8 mouse cellular contexts compared by ENCODE assay signal in the genomic region with DNA sequence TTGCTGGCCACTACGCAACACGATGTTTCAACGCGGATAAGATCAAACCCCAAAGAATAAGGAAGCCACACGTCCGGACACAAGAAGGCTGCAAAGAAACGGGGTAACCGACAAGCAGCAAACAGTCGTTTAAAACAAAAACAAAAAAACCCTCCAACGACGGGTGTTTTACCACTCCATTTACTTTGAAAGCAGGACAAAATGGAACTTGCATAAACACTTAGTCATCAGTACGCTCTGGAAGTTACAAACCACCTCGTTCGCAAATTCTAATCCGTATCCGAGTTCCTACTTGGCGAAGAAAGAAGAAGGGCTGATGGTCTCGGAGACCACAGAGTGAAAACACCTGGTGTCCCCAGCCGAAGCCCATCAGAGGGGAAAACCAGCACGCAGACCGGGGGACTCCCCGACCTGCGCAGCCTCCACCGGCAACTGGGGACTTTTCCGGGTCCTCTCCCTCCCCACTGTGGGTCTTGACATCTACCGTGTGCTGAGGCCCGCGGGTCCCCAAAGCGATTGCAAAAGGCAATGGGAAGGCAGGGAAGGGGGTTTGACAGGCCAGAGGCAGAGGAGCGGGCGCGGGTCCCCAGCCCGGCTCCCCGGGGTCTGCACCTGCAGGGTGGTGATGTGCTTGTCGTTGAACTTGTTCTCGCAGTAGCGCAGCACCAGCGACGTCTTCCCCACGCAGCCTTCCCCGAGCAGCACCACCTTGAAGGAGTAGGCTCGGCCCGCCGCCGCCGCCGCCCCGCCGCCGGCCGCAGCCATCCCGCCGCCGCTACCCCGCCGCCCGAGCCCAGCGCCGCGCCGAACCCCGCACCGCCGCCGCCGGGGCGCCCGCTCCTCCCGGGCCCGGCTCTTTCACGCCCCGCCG. TPM values are rescaled to one million over a fixed set of nuclear protein-coding genes. Genes with fewer than 3 reads are reported as not detected.
DNase-seq lines count a peak whose midpoint lies in the region; ATAC-seq and TF ChIP-seq lines count a peak whose summit lies in the region.

No protein-coding gene starts in this region.

- no peaks in the 10 kb centered on the region for H3K27me3 ChIP-seq in forebrain, embryonic 12.5 days
- no peaks in the 10 kb centered on the region for H3K27me3 ChIP-seq in hindbrain, postnatal 0 days (ENCODE audit: insufficient read depth, low read length)
- H3K27me3 ChIP-seq in liver, embryonic 16.5 days (ENCODE audit: control insufficient read depth, insufficient read depth, low read depth, low read length), result no peaks in the 10 kb centered on the region
- H3K27me3 ChIP-seq in neural tube, embryonic 13.5 days, result no peaks in the 10 kb centered on the region

- peak overlapping the region; percentile 94 for H3K27ac ChIP-seq in forebrain, embryonic 12.5 days
- peak overlapping the region; percentile 99 for H3K27ac ChIP-seq in hindbrain, postnatal 0 days
- peak overlapping the region; percentile 92 for H3K27ac ChIP-seq in liver, embryonic 16.5 days (ENCODE audit: low read length)
- peak overlapping the region; percentile 97 for H3K27ac ChIP-seq in neural tube, embryonic 13.5 days (replicated peaks)

- peak; percentile 74 for ATAC-seq in forebrain, embryonic 12.5 days (ENCODE audit: low FRiP score)
- ATAC-seq in hindbrain, postnatal 0 days, result peak; percentile 64
- ATAC-seq in liver, embryonic 16.5 days (ENCODE audit: low read depth), result peak; percentile 74
- peak; percentile 71 for ATAC-seq in neural tube, embryonic 13.5 days (ENCODE audit: low read depth)

- peak overlapping the region; percentile 82 for H3K4me2 ChIP-seq in forebrain, embryonic 12.5 days
- H3K4me2 ChIP-seq in hindbrain, postnatal 0 days (ENCODE audit: low read depth, low read length), result peak overlapping the region; percentile 81
- H3K4me2 ChIP-seq in liver, embryonic 16.5 days (ENCODE audit: low read depth, low read length), result peak overlapping the region; percentile 88
- H3K4me2 ChIP-seq in neural tube, embryonic 13.5 days, result peak overlapping the region; percentile 78

- H3K4me3 ChIP-seq in forebrain, embryonic 12.5 days (replicated peaks), result peak overlapping the region; percentile 88
- H3K4me3 ChIP-seq in hindbrain, postnatal 0 days (ENCODE audit: low read length), result peak overlapping the region; percentile 100
- H3K4me3 ChIP-seq in liver, embryonic 16.5 days (ENCODE audit: low read depth, low read length), result peak overlapping the region; percentile 96
- peak overlapping the region; percentile 96 for H3K4me3 ChIP-seq in neural tube, embryonic 13.5 days

- no peak for TF ChIP-seq CTCF in hindbrain, postnatal 0 days (IDR thresholded peaks at IDR 0.05; ENCODE audit: low read depth)

- H3K4me1 ChIP-seq in forebrain, embryonic 12.5 days, result peaks cover 24% of the 10 kb centered on the region
- peaks cover 19% of the 10 kb centered on the region for H3K4me1 ChIP-seq in hindbrain, postnatal 0 days (ENCODE audit: insufficient read depth, low read length)
- peaks cover 31% of the 10 kb centered on the region for H3K4me1 ChIP-seq in liver, embryonic 16.5 days (ENCODE audit: control insufficient read depth, low read depth, low read length)
- H3K4me1 ChIP-seq in neural tube, embryonic 13.5 days (replicated peaks), result peaks cover 47% of the 10 kb centered on the region

- no peaks in the 10 kb centered on the region for H3K9me3 ChIP-seq in forebrain, embryonic 12.5 days
- no peaks in the 10 kb centered on the region for H3K9me3 ChIP-seq in hindbrain, postnatal 0 days (ENCODE audit: low read length)
- no peaks in the 10 kb centered on the region for H3K9me3 ChIP-seq in liver, embryonic 16.5 days (replicated peaks; ENCODE audit: control insufficient read depth, low read length)
- no peaks in the 10 kb centered on the region for H3K9me3 ChIP-seq in neural tube, embryonic 13.5 days

- DNase-seq in right cerebral cortex, postnatal 10 days (ENCODE audit: low spot score in 2 of 2), result peak; percentile 44 to 53
- no peak for DNase-seq in right cerebral cortex, adult 18-20 months
- DNase-seq in adrenal gland, adult 8-10 months, result peak; percentile 30
- peak; percentile 39 for DNase-seq in hindbrain, postnatal 0 days (ENCODE audit: low spot score)
- peak; percentile 42 for DNase-seq in yolk sac, embryonic 10.5 days (ENCODE audit: low spot score)

- WGBS in forebrain, embryonic 12.5 days, result 2% methylated on average over 57 of the region's 73 CpGs
- 2% methylated on average over 62 of the region's 73 CpGs for WGBS in hindbrain, postnatal 0 days
- WGBS in liver, embryonic 16.5 days (ENCODE audit: insufficient replicate concordance), result under 1% methylated on average over 61 of the region's 73 CpGs
- WGBS in neural tube, embryonic 13.5 days, result under 1% methylated on average over 60 of the region's 73 CpGs

- no peaks in the 10 kb centered on the region for H3K36me3 ChIP-seq in forebrain, embryonic 12.5 days (replicated peaks)
- no peaks in the 10 kb centered on the region for H3K36me3 ChIP-seq in hindbrain, postnatal 0 days (ENCODE audit: insufficient read depth, low read length)
- H3K36me3 ChIP-seq in liver, embryonic 16.5 days (ENCODE audit: control insufficient read depth, insufficient read depth), result no peaks in the 10 kb centered on the region; the same call in 1 of the 2 replicates
- no peaks in the 10 kb centered on the region for H3K36me3 ChIP-seq in neural tube, embryonic 13.5 days

- H3K9ac ChIP-seq in forebrain, embryonic 12.5 days, result peak overlapping the region; percentile 83
- H3K9ac ChIP-seq in hindbrain, postnatal 0 days (replicated peaks; ENCODE audit: low read length), result peak overlapping the region; percentile 98
- H3K9ac ChIP-seq in liver, embryonic 16.5 days (ENCODE audit: low read depth, low read length), result peak overlapping the region; percentile 96
- peak overlapping the region; percentile 96 for H3K9ac ChIP-seq in neural tube, embryonic 13.5 days

RNA-seq across cellular contexts. Expression of gene Rab21, which starts 0.6 kb away (rescaled TPM):
- total RNA-seq in adrenal gland, adult 8-10 months (2022), result 10 to 100 TPM; 56.5 to 57.4 (median 56.7) TPM
- 5.2 and 5.3 TPM in 2 replicates for polyA plus RNA-seq in forebrain, embryonic 12.5 days (2016; fragmentation: Nextera tagmentation; extraction: Ambion mirVana)
- 24.8 and 27.1 TPM in 2 replicates for total RNA-seq in hindbrain, postnatal 0 days (2014; rRNA removed)
- 9.0 and 10.1 TPM in 2 replicates for polyA plus RNA-seq in hindbrain, postnatal 0 days (2015; fragmentation: Nextera tagmentation; extraction: Ambion mirVana)
- 1.8 TPM in 2 replicates for polyA plus RNA-seq in liver, embryonic 16.5 days (2015; fragmentation: Nextera tagmentation; extraction: Ambion mirVana)
- 9.0 and 9.3 TPM in 2 replicates for polyA plus RNA-seq in neural tube, embryonic 13.5 days (2015; fragmentation: Nextera tagmentation; extraction: Ambion mirVana)

RNA-seq across cellular contexts. Expression of gene Tmem19, which starts 47.5 kb away (rescaled TPM):
- total RNA-seq in adrenal gland, adult 8-10 months (2022), result 10 to 100 TPM; 40.3 to 48.9 (median 42.9) TPM
- 35.3 and 43.3 TPM in 2 replicates for polyA plus RNA-seq in forebrain, embryonic 12.5 days (2016; fragmentation: Nextera tagmentation; extraction: Ambion mirVana)
- total RNA-seq in hindbrain, postnatal 0 days (2014; rRNA removed), result 13.5 and 49.9 TPM in 2 replicates
- 33.5 and 34.0 TPM in 2 replicates for polyA plus RNA-seq in hindbrain, postnatal 0 days (2015; fragmentation: Nextera tagmentation; extraction: Ambion mirVana)
- polyA plus RNA-seq in liver, embryonic 16.5 days (2015; fragmentation: Nextera tagmentation; extraction: Ambion mirVana), result 9.5 and 9.9 TPM in 2 replicates
- 34.8 and 40.5 TPM in 2 replicates for polyA plus RNA-seq in neural tube, embryonic 13.5 days (2015; fragmentation: Nextera tagmentation; extraction: Ambion mirVana)
